Comparison of ENCODE assay signal across 16 mouse cellular contexts in the genomic region with DNA sequence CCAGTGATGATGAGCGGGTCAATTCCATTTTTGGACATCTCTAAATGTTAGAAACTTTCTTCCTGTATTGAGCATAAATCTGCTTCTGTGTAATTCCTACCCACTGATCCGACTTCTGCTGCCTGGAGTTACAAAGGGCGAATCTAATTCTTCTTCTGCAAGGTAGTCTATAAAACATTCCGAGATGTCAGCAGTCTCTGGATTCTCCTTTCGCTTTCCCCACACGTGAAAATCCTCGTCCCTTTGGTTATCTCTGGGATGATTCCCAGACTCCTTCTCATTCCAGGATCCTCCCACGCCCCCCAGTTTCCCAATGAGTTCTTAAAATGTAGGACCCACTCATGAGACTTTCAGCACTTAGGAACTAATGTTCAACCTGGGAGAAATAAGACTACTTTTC.
"Had no signal": no experiment of that assay in that cellular context is flagged by ENCODE, and none has a peak within 500 bp of the region (broad histone marks: within the 10 kb centered on the region; RNA-seq: fewer than 3 reads in every experiment).

No protein-coding gene starts in this region.

- H3K27ac ChIP-seq: lung, embryonic 15.5 days; macrophage; midbrain, embryonic 13.5 days; midbrain, embryonic 15.5 days; neural tube, embryonic 12.5 days; stomach, embryonic 15.5 days; stomach, postnatal 0 days had no signal

- H3K36me3 ChIP-seq: lung, embryonic 15.5 days; midbrain, embryonic 15.5 days; neural tube, embryonic 12.5 days; stomach, embryonic 15.5 days had no signal

- H3K4me3 ChIP-seq: lung, embryonic 15.5 days; megakaryocyte, embryonic 14.5 days; midbrain, embryonic 13.5 days; midbrain, embryonic 15.5 days; neural tube, embryonic 12.5 days; stomach, embryonic 15.5 days had no signal

- H3K4me2 ChIP-seq: lung, embryonic 15.5 days; midbrain, embryonic 11.5 days; midbrain, embryonic 13.5 days; midbrain, embryonic 15.5 days; neural tube, embryonic 12.5 days; stomach, embryonic 15.5 days had no signal

- DNase-seq: lung, postnatal 14 days; lung, postnatal 36 days; right cerebral cortex, postnatal 14 days; thymus, adult 2 months; thymus, postnatal 25 days; thymus, postnatal 4 days had no signal

- H3K9me3 ChIP-seq: lung, embryonic 15.5 days; midbrain, embryonic 13.5 days; midbrain, embryonic 15.5 days; neural tube, embryonic 12.5 days; stomach, embryonic 15.5 days had no signal

- ATAC-seq: lung, postnatal 0 days; midbrain, embryonic 13.5 days; midbrain, embryonic 15.5 days had no signal

- H3K27me3 ChIP-seq: lung, embryonic 15.5 days; megakaryocyte, embryonic 14.5 days; midbrain, embryonic 13.5 days; midbrain, embryonic 15.5 days; neural tube, embryonic 12.5 days; stomach, embryonic 15.5 days had no signal

- H3K9ac ChIP-seq: lung, embryonic 15.5 days; midbrain, embryonic 13.5 days; midbrain, embryonic 15.5 days; neural tube, embryonic 12.5 days; stomach, embryonic 15.5 days had no signal

- H3K4me1 ChIP-seq: megakaryocyte, embryonic 14.5 days had no signal
